Mouse (Mus musculus) ES-E14 (cell line): Measurements from ENCODE around the gene Cnot2. TPM values are rescaled to one million over a fixed set of nuclear protein-coding genes. Genes with fewer than 3 reads are reported as not detected.

Experiments
- DNase-seq: peaks from one replicate; pipeline ENCODE4 v3.0.0-alpha.2; 2013; ENCODE audit warnings: low read depth, low spot score
- H3K27ac ChIP-seq: 2 replicates; pipeline ENCODE4 v1.5.1; 2012; ENCODE audit warnings: low read depth, mild to moderate bottlenecking, low read length, moderate library complexity, mixed read lengths; ENCODE audit not compliant: poor library complexity, insufficient read depth, severe bottlenecking
- H3K36me3 ChIP-seq: 2 replicates; pipeline ENCODE4 v1.6.1; 2012; ENCODE audit warnings: mild to moderate bottlenecking, low read length, moderate library complexity, mixed read lengths; ENCODE audit not compliant: control insufficient read depth, poor library complexity, insufficient read depth, severe bottlenecking
- H3K4me1 ChIP-seq, 2 experiments: fragments of 150-350 bp in 1 of 2; sonication (generic) in 1 of 2; 2 replicates each; pipeline ENCODE4 v1.6.1; 2012; ENCODE audit warnings: low read length in 2 of 2, mild to moderate bottlenecking in 1 of 2, mixed read lengths in 1 of 2; ENCODE audit not compliant: control insufficient read depth in 2 of 2, insufficient read depth in 2 of 2, poor library complexity in 1 of 2
- H3K4me3 ChIP-seq, 2 experiments: fragments of 150-350 bp in 1 of 2; sonication (generic) in 1 of 2; 2 replicates each; pipeline ENCODE4 v1.5.1; 2012; ENCODE audit warnings: low read length in 2 of 2, low read depth in 1 of 2, mild to moderate bottlenecking in 1 of 2, mixed read lengths in 1 of 2; ENCODE audit not compliant: insufficient read depth in 1 of 2, poor library complexity in 1 of 2, severe bottlenecking in 1 of 2
- H3K9ac ChIP-seq: 2 replicates; pipeline ENCODE4 v1.6.1; 2012; ENCODE audit warnings: low read depth, mild to moderate bottlenecking, low read length, mixed read lengths; ENCODE audit not compliant: poor library complexity, insufficient read depth, severe bottlenecking
- H3K9me3 ChIP-seq: fragments of 150-350 bp; sonication (generic); 2 replicates; pipeline ENCODE4 v1.6.1; 2012; ENCODE audit warnings: low read depth, mild to moderate bottlenecking, low read length; ENCODE audit not compliant: control insufficient read depth, insufficient read depth
- CHD2 ChIP-seq: IDR thresholded peaks from 2 replicates; pipeline ENCODE4 v1.6.1; 2014; ENCODE audit warnings: mild to moderate bottlenecking, low read depth, low read length, inconsistent platforms
- HCFC1 ChIP-seq: IDR thresholded peaks from 2 replicates; pipeline ENCODE4 v1.6.1; 2012; ENCODE audit warnings: low read length, inconsistent platforms, borderline replicate concordance; ENCODE audit not compliant: insufficient read depth
- MAFK ChIP-seq: IDR thresholded peaks from 2 replicates; pipeline ENCODE4 v1.6.1; 2014; ENCODE audit warnings: mild to moderate bottlenecking, low read depth, low read length, inconsistent platforms; ENCODE audit not compliant: insufficient read depth
- ZC3H11A ChIP-seq: IDR thresholded peaks from 2 replicates; pipeline ENCODE4 v1.6.1; 2012; ENCODE audit warnings: low read depth, mild to moderate bottlenecking, inconsistent platforms, low read length, borderline replicate concordance
- ZNF384 ChIP-seq: IDR thresholded peaks from 2 replicates; pipeline ENCODE4 v1.6.1; 2012; ENCODE audit warnings: low read depth, low read length, inconsistent platforms
- in situ Hi-C, 2 experiments: fragments of 600-800 bp; cut with MboI; formaldehyde crosslinking; loops; one replicate each; pipeline ENCODE4 v1.15.1; 2025; ENCODE audit warnings: low sequenced_read_pairs in 2 of 2, inconsistent platforms in 1 of 2; ENCODE audit not compliant: unreplicated experiment in 2 of 2
- total RNA-seq: library from RNA; depleted of rRNA; stranded (reverse); fragments of 300-350 nt; gene quantifications from 2 replicates; pipeline ENCODE4 v1.2.3, GENCODE M21; 2012

Gene Cnot2
- total RNA-seq, 1 experiment, result 80.5 TPM

DNA sequence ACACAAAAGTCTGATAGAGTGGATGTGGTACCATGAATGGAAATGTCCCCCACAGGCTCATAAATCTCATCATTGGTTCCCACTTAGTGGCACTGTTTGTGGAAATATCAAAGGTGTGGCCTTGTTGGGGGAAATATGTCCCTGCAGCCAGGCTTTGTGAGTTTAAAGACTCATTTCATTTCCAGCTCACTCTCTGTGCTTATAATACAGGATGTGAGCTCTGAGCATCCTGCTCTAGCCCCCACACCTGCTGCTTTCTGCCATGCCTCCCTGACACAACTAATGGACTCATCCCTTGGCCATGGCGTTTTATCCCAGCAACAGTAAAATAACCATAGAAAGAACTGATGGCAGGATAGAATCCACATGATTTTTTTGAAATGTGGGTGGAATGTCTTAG, 24.1 kb downstream of the Cnot2 start:
- Histone ChIP-seq H3K9ac (no peak overlapping the region), H3K4me3 (no peak overlapping the region), H3K4me1 (peaks cover 10 to 29% of the 10 kb centered on the region in 2 experiments), H3K36me3 (no peaks in the 10 kb centered on the region), H3K9me3 (no peaks in the 10 kb centered on the region), H3K27ac (no peak overlapping the region)
- TF ChIP-seq MAFK, result no peak
- no peak for TF ChIP-seq CHD2
- no peak for TF ChIP-seq HCFC1
- no peak for TF ChIP-seq ZC3H11A
- no peak for TF ChIP-seq ZNF384
- DNase-seq, result no peak
- in situ Hi-C loops, result no loop called here

DNA sequence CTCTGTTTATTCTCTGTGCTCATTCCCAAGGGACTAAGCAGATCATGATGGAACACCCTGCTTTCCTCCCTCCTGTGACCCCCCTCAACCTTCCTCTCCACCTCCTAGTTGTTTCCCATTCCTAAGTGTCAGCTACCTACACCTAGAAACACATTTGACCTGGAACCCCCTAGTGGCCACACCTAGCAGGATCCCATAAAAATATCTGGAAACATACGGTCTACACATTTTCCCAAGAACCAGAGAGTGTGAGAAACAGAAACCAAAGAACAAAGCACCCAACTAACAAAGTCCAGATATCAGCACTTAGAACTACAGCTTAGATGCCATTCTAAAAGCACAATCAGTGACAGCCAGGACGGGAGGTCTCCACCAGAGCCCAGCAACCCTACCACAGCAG, 26.9 kb downstream of the Cnot2 start:
- in situ Hi-C loops, result no loop called here
- no peaks in the 10 kb centered on the region for H3K36me3 ChIP-seq
- no peak overlapping the region for H3K27ac ChIP-seq
- TF ChIP-seq HCFC1 (no peak), ZNF384 (no peak)
- peaks cover 10 to 11% of the 10 kb centered on the region in 2 experiments for H3K4me1 ChIP-seq
- H3K9me3 ChIP-seq, result no peaks in the 10 kb centered on the region
- DNase-seq, result no peak
- H3K9ac ChIP-seq, result no peak overlapping the region
- no peak overlapping the region for H3K4me3 ChIP-seq

DNA sequence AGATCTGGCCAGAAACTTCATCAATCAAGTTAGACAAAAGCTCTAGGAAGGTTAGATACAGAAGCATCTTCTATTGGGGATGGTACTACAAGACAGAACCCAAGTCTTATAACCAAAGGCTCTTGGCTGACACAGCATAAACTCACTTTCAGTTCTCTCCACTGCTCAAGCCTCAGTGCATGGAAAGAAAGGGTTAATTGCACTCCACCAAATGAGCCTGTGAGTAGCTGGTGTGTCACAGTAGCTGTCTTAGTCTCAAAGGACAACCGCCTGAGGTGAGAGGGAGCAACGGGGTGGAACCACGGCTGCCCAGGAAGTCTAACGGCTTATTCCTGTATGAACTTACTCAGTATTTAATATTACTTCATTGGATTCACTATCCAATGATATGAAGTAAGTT, 33.4 kb downstream of the Cnot2 start:
- no peak for DNase-seq
- Histone ChIP-seq H3K9ac (no peak overlapping the region), H3K4me1 (peaks cover 0 to 4% of the 10 kb centered on the region in 2 experiments; a peak in 2 of 4 replicates), H3K9me3 (no peaks in the 10 kb centered on the region), H3K36me3 (no peaks in the 10 kb centered on the region), H3K4me3 (no peak overlapping the region), H3K27ac (no peak overlapping the region)
- in situ Hi-C loops, result no loop called here
- TF ChIP-seq ZNF384 (no peak), CHD2 (no peak), HCFC1 (no peak), ZC3H11A (no peak), MAFK (no peak)

DNA sequence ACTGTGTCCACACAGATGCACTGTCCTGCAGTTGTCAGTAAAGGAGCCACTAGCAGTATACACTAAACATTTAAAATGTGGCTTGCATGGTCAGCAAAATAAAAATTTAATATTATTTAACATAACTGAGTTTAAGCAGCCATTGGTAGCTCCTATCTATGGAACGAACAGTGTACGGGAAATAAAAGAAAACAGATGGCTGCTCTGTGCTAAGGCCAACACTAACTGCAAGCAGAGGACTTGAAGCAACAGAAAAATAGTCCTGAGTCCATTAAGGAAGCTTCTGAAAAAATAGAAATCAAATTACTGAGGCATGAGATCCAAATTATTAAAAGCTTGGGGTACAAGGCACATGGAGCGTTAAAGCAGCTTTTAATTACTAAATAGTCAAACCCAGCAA, 35.1 kb downstream of the Cnot2 start:
- Histone ChIP-seq H3K36me3 (no peaks in the 10 kb centered on the region), H3K9ac (no peak overlapping the region), H3K4me1 (peaks cover 0 to 2% of the 10 kb centered on the region in 2 experiments; a peak in 2 of 4 replicates), H3K4me3 (no peak overlapping the region), H3K9me3 (no peaks in the 10 kb centered on the region), H3K27ac (no peak overlapping the region)
- in situ Hi-C loops, result no loop called here
- no peak for DNase-seq
- TF ChIP-seq ZC3H11A (no peak), CHD2 (no peak), HCFC1 (no peak), ZNF384 (no peak), MAFK (no peak)

DNA sequence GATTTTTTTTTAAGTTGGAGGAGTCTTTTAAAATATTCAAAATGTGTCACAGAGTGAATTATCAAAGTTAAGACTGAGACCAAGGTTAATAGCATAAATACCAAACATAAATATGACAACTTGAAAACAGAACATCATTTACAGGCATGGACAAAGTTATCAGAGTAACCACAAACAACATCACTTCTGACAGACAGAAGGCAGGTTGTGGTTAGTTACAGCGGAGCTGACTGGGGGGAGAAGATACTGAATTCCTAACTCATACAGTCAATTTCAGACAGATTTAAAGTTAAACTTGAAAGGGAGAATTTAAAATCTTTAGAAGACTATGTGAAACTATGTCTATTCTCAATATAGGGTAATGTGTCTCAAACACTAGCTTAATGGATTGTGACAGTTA, 38.2 kb downstream of the Cnot2 start:
- no peak overlapping the region for H3K9ac ChIP-seq
- TF ChIP-seq ZC3H11A (no peak), ZNF384 (no peak), HCFC1 (no peak), MAFK (no peak), CHD2 (no peak)
- H3K27ac ChIP-seq, result no peak overlapping the region
- in situ Hi-C loops, result no loop called here
- H3K4me1 ChIP-seq, result peaks cover 0 to 5% of the 10 kb centered on the region in 2 experiments; a peak in 1 of 4 replicates
- DNase-seq, result no peak
- no peak overlapping the region for H3K4me3 ChIP-seq
- no peaks in the 10 kb centered on the region for H3K36me3 ChIP-seq
- H3K9me3 ChIP-seq, result no peaks in the 10 kb centered on the region
